Mouse (Mus musculus): ENCODE data around the gene Kcmf1. TPM values are rescaled to one million over a fixed set of nuclear protein-coding genes. Genes with fewer than 3 reads are reported as not detected.

The Kcmf1 gene
- polyA plus RNA-seq (2012; rRNA removed) = 24.2 and 27.6 TPM in 2 replicates

GRCm38 (mm10) chr6:72899781-72900681, at the start of gene Kcmf1:
TSS of gene Kcmf1 (minus strand) at chr6:72899979.

Other genes with a start within 250 kb of the Kcmf1 start
- 2.5 and 2.8 TPM in 2 replicates for gene Tcf7l1, start 110.7 kb downstream of the Kcmf1 start, polyA plus RNA-seq (2012; rRNA removed)
- 155 and 169 TPM in 2 replicates for gene Tmsb10, start 58.8 kb upstream of the Kcmf1 start, polyA plus RNA-seq (2012; rRNA removed)